Mouse (Mus musculus): Measurements from ENCODE around the gene Eya3. TPM values are rescaled to one million over a fixed set of nuclear protein-coding genes. Genes with fewer than 3 reads are reported as not detected.

Gene Eya3
- polyA plus RNA-seq, 1 experiment from 2014 or later = 17.4 TPM

DNA sequence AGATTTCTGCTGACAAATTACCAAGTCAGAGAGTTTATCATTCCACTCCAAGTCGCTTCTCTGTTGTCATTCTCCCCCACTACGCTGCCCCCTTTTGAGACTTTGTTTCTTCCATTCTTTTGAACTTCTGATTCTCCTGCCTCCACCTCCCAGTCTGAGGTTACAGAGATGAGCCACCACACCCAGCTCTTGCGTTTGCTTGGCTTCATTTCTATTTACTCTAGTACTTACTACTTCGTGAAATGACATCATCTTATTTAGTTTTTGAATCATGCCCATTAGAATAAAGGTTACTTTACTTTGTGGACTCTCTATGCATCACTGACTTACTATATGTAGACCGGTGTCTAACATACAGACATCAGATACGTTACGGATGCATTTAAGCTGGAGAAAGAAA, 8.7 kb downstream of the Eya3 start:
- H3K27ac ChIP-seq = no peak overlapping the region
- no peak overlapping the region for H3K4me2 ChIP-seq
- no peak overlapping the region for H3K9ac ChIP-seq
- peaks cover 33% of the 10 kb centered on the region for H3K4me1 ChIP-seq (replicated peaks)
- H3K36me3 ChIP-seq = peaks cover 3% of the 10 kb centered on the region; the same call in 1 of the 2 replicates
- no peaks in the 10 kb centered on the region for H3K9me3 ChIP-seq (replicated peaks)
- H3K4me3 ChIP-seq = no peak overlapping the region
- no peaks in the 10 kb centered on the region for H3K27me3 ChIP-seq
- no peak for ATAC-seq (replicated peaks; ENCODE audit: insufficient number of reproducible peaks, insufficient read depth, low FRiP score, low read depth)
- 83% methylated on average over 7 of the region's 7 CpGs for WGBS

DNA sequence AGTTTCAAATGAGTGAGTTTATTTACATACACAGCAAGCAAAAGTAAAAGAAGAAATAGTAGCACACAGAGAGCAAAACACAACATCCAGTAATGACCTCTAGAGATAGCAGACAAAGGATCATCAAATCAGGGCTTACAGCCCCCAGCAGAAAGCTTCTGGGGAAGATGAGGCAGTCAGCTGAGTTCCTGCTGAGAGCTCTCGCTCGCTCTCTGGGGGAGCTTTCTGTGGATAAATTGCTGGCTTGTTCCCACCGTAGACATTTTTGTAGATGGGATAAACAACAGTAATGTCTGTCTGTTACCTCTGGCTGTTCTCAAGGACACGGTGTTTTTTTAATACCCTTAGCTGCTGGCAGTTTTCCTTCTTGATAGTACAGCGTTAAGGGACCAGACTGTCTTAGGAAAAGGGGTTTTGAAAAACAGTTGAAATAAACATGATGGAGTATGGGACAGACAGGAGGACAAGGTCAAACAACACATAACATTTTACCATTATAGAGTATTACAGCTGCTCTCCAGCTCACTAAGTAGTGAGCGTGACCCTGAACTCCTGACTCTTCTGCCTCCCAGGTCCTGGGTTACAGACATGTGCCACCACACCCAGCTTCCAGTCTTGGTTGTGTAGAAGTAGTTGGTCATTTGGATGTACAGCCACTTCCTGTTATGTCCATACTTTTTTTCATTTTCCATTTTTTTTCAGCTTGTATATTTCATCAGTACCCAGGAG, 10.6 kb downstream of the Eya3 start:
- Histone ChIP-seq H3K27ac (peak overlapping the region; percentile 33), H3K36me3 (no peaks in the 10 kb centered on the region), H3K9me3 (replicated peaks) (no peaks in the 10 kb centered on the region), H3K4me3 (no peak overlapping the region), H3K4me1 (replicated peaks) (peaks cover 37% of the 10 kb centered on the region), H3K27me3 (no peaks in the 10 kb centered on the region), H3K9ac (no peak overlapping the region; the same call in 1 of the 2 replicates), H3K4me2 (no peak overlapping the region)
- ATAC-seq (replicated peaks; ENCODE audit: insufficient number of reproducible peaks, insufficient read depth, low FRiP score, low read depth) = no peak
- 43% methylated on average over 6 of the region's 6 CpGs for WGBS

DNA sequence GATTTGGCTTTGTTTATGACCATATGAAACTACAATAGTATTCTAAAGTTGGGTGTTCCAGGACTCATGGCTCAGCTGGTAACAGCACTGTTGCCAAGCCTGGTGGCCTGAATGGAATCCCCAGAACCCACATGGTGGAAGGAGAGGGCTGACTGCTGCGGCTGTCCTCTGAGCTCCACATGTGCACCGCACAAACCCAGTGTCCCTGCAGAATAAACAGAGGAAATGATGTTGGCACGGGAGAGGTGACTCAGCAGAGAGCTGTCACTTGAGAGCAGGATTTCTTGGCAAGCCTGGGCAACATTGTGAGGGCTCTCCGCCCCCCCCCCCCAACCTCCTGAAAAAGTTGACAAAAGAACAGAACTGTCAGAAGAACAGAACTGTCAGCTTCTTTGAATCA, 14.1 kb downstream of the Eya3 start:
- peak overlapping the region; percentile 27; the same call in 1 of the 2 replicates for H3K27ac ChIP-seq
- H3K27me3 ChIP-seq = no peaks in the 10 kb centered on the region
- H3K4me3 ChIP-seq = no peak overlapping the region
- H3K4me1 ChIP-seq (replicated peaks) = peaks cover 33% of the 10 kb centered on the region
- 0 out of 2 replicates have a peak overlapping the region, but pooled peaks have one; percentile 14 for H3K9ac ChIP-seq
- ATAC-seq (replicated peaks; ENCODE audit: insufficient number of reproducible peaks, insufficient read depth, low FRiP score, low read depth) = 0 out of 2 replicates have a peak, but pooled peaks have one; percentile 53
- H3K36me3 ChIP-seq = 0 out of 2 replicates have a peak, but pooled peaks cover 5% of the 10 kb centered on the region
- no peak overlapping the region for H3K4me2 ChIP-seq
- WGBS = 18% methylated on average over 4 of the region's 4 CpGs
- no peaks in the 10 kb centered on the region for H3K9me3 ChIP-seq (replicated peaks)

DNA sequence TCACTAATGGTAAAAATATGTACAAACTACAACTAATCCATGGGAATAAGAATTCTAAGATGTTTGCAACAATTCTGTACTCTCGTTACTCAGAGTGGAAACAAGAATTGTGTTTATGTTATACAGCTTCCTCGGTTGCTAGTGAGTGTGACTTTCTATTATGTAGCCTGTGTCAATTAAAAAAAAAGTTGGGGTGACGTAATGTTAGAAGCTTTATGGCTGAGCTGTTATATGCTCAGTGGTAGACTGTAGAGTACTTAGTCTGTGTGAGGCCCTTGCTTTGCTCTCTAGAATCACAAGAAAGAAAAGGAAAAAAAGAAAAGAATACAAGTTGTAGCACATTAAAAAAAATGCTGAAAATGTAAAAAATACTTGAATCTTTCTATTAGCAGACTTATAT, 15.0 kb downstream of the Eya3 start:
- Histone ChIP-seq H3K9ac (no peak overlapping the region), H3K36me3 (0 out of 2 replicates have a peak, but pooled peaks cover 10% of the 10 kb centered on the region), H3K4me1 (replicated peaks) (peaks cover 27% of the 10 kb centered on the region), H3K27me3 (no peaks in the 10 kb centered on the region), H3K9me3 (replicated peaks) (no peaks in the 10 kb centered on the region), H3K4me2 (no peak overlapping the region), H3K27ac (no peak overlapping the region), H3K4me3 (no peak overlapping the region)
- ATAC-seq (replicated peaks; ENCODE audit: insufficient number of reproducible peaks, insufficient read depth, low FRiP score, low read depth) = no peak
- 71% methylated on average over 3 of the region's 3 CpGs for WGBS

DNA sequence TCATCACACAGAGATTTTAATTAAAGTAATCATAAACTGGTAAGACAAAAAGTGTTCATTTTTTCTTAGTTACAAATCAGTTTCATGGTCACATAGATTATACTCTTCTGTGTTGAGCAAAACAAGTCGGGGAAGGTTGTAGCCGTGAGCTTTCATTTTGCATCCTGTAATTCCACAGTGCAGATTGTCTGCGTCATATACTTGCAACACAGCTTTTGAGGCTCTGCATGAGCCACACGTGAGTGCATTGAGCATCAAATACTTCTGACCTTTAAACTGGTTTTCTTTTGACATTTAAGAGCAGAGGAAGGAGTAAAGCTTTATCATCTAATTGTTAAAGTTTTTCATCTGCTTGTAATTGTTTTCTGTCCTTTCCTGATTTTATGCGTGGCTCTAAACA, 16.5 kb downstream of the Eya3 start:
- Histone ChIP-seq H3K4me1 (replicated peaks) (peaks cover 13% of the 10 kb centered on the region), H3K9me3 (replicated peaks) (no peaks in the 10 kb centered on the region), H3K36me3 (0 out of 2 replicates have a peak, but pooled peaks cover 10% of the 10 kb centered on the region), H3K27me3 (no peaks in the 10 kb centered on the region), H3K27ac (no peak overlapping the region), H3K4me2 (no peak overlapping the region), H3K9ac (no peak overlapping the region), H3K4me3 (no peak overlapping the region)
- 76% methylated on average over 5 of the region's 5 CpGs for WGBS
- no peak for ATAC-seq (replicated peaks; ENCODE audit: insufficient number of reproducible peaks, insufficient read depth, low FRiP score, low read depth)

DNA sequence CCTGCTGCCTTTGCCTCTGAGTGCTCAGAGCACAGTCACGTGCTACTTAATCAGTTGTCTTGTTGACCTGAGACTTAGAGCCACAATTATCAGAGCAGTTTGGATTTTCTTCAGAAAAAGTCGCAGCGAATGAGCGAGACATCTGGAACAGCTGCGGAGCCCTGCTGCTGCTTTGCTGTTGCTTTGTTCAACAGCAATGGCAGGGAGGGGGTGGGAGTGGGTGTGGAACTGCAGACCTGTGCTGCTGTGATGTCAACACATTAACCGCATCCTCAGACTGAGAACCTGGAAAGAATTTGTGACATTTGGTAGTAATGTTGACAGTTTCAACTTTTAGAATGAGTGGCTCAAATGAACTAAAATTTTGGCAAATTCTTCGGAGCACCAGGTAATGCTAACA, 20.3 kb downstream of the Eya3 start:
- Histone ChIP-seq H3K27ac (no peak overlapping the region), H3K4me2 (no peak overlapping the region), H3K36me3 (peaks cover 14% of the 10 kb centered on the region), H3K4me1 (replicated peaks) (no peaks in the 10 kb centered on the region), H3K9me3 (replicated peaks) (no peaks in the 10 kb centered on the region), H3K9ac (no peak overlapping the region), H3K4me3 (no peak overlapping the region), H3K27me3 (no peaks in the 10 kb centered on the region)
- no peak for ATAC-seq (replicated peaks; ENCODE audit: insufficient number of reproducible peaks, insufficient read depth, low FRiP score, low read depth)
- WGBS = 86% methylated on average over 7 of the region's 7 CpGs

DNA sequence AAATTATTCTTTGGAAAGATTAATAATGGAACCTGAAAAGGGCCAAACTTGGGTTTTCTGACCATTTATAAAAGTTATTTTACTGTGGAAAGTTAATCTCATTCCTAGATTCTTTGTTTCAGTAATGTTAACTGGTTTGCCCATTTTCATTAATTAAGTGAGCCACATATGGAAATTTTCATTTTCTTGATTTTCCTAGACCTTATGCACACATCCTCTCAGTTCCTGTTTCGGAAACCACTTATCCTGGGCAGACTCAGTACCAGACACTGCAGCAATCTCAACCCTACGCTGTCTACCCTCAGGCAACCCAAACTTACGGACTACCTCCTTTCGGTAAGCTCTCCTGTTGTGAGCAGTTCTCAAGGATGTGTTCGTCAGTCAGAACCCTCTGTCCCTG, 33.9 kb downstream of the Eya3 start:
- Histone ChIP-seq H3K27me3 (no peaks in the 10 kb centered on the region), H3K9me3 (replicated peaks) (no peaks in the 10 kb centered on the region), H3K4me1 (replicated peaks) (no peaks in the 10 kb centered on the region), H3K4me2 (no peak overlapping the region), H3K27ac (no peak overlapping the region), H3K4me3 (no peak overlapping the region), H3K9ac (no peak overlapping the region), H3K36me3 (peaks cover 56% of the 10 kb centered on the region)
- ATAC-seq (replicated peaks; ENCODE audit: insufficient number of reproducible peaks, insufficient read depth, low FRiP score, low read depth) = no peak
- whole genome bisulfite sequencing = 93% methylated on average over 5 of the region's 5 CpGs

DNA sequence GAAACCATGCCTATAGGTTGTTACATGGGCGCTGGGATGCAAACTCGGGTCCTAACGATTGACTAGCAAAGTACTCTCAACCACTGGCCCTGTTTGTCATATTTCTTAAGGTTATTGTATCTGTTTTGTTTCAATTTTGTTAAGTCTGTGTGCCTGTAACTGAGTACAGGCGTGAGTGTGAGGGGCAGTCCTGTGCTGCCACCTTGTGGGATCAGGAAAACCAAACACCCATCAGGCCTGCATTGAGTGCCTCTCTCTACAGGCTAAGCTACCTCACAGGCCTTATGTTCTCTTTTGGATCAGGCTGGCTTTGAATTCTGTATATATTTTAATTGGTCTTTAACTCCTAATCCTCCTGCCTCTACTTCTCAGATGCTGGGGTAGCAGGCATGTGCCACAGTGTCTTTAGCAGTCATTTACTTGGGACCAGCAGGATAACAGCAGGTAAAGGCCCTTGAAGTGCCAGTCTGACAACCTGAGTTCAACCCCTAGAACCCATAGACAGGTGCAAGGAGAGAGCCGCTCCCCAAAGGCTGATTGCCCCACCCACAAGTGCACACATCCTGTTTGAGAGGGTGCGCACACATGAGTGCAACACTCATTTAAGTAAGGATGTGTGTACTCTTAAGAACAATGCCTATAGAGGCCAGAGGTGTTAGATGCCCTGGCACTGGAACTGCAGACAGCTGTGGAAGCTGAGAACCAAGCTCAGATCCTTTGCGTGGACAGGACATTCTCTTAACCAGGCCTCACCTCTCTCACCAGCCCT, 38.2 kb downstream of the Eya3 start:
- Histone ChIP-seq H3K36me3 (peaks cover 41% of the 10 kb centered on the region), H3K4me2 (no peak overlapping the region), H3K27ac (no peak overlapping the region), H3K9me3 (replicated peaks) (no peaks in the 10 kb centered on the region), H3K4me1 (replicated peaks) (no peaks in the 10 kb centered on the region), H3K9ac (no peak overlapping the region), H3K4me3 (no peak overlapping the region), H3K27me3 (no peaks in the 10 kb centered on the region)
- WGBS = 82% methylated on average over 7 of the region's 7 CpGs
- no peak for ATAC-seq (replicated peaks; ENCODE audit: insufficient number of reproducible peaks, insufficient read depth, low FRiP score, low read depth)

DNA sequence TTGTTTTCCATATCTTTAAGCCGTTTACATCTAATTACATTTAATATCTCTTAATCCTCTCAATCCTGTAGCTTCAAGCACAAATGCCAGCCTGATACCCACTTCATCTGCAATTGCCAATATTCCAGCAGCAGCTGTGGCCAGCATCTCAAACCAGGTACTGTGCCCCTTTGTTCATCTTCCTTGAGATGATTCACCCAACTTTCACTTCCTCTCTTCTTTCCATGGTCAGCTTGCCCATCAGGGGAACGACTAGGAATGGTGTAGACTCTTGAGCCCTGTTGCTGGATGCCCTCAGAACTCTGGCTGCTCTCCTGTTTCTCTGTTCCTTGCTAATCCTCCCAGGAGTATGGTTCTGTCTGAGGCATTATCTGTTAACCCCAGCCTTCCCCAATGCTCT, 50.8 kb downstream of the Eya3 start:
- H3K27ac ChIP-seq = no peak overlapping the region
- 81% methylated on average over 2 of the region's 2 CpGs for WGBS
- no peaks in the 10 kb centered on the region for H3K9me3 ChIP-seq (replicated peaks)
- H3K4me2 ChIP-seq = no peak overlapping the region
- no peak overlapping the region for H3K9ac ChIP-seq
- H3K27me3 ChIP-seq = no peaks in the 10 kb centered on the region
- no peak for ATAC-seq (replicated peaks; ENCODE audit: insufficient number of reproducible peaks, insufficient read depth, low FRiP score, low read depth)
- H3K4me3 ChIP-seq = no peak overlapping the region
- H3K36me3 ChIP-seq = peaks cover 37% of the 10 kb centered on the region
- no peaks in the 10 kb centered on the region for H3K4me1 ChIP-seq (replicated peaks)

DNA sequence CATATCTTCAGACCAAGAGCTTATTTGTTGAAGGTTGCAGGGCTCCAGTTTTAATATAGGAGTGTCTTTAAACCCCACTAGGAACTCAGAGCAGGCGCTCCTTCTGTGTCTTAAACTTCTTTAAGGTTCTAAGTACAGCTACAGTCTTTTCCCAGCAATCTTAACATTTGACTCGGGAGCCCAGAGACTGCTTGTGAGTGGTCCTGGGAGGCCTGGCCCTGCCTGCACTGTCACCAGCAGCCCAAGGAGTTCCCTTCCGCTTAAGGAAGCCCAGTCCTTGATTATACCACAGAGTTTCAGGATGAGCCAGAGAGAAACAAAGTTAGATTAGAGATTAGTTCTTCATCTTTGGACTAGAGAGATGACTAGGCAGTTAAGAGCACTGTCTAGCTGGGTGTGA, 54.6 kb downstream of the Eya3 start:
- no peaks in the 10 kb centered on the region for H3K27me3 ChIP-seq
- no peak overlapping the region for H3K9ac ChIP-seq
- no peaks in the 10 kb centered on the region for H3K9me3 ChIP-seq (replicated peaks)
- no peak overlapping the region for H3K27ac ChIP-seq
- no peak for ATAC-seq (replicated peaks; ENCODE audit: insufficient number of reproducible peaks, insufficient read depth, low FRiP score, low read depth)
- no peak overlapping the region for H3K4me3 ChIP-seq
- H3K36me3 ChIP-seq = peaks cover 47% of the 10 kb centered on the region
- no peak overlapping the region for H3K4me2 ChIP-seq
- H3K4me1 ChIP-seq (replicated peaks) = no peaks in the 10 kb centered on the region
- WGBS = 89% methylated on average over 3 of the region's 3 CpGs

DNA sequence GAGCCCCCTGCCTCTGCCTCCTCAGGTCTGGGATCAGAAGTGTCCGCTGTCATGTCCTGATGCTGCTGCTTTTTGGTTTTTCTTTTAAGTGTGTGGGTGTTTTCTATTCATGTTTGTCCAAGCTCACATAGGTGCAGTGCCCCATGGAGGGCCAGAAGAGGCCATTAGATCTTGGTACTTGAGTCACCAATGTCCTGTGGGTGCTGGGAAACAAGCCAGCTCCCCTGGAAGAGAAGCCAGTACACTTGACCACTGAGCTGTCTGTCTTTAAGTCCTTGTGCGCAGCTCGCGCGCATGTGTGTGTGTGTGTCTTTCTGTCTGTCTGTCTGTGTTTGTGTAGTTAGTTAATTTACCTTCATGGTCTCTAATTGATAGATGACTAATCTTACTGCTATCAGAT, 63.3 kb downstream of the Eya3 start:
- Histone ChIP-seq H3K9ac (no peak overlapping the region), H3K4me3 (no peak overlapping the region), H3K36me3 (peaks cover 58% of the 10 kb centered on the region), H3K27ac (no peak overlapping the region), H3K27me3 (no peaks in the 10 kb centered on the region), H3K4me1 (replicated peaks) (no peaks in the 10 kb centered on the region), H3K4me2 (no peak overlapping the region), H3K9me3 (replicated peaks) (no peaks in the 10 kb centered on the region)
- WGBS = 96% methylated on average over 5 of the region's 5 CpGs
- ATAC-seq (replicated peaks; ENCODE audit: insufficient number of reproducible peaks, insufficient read depth, low FRiP score, low read depth) = no peak

Measured in heart, embryonic 15.5 days (tissue).